Mouse (Mus musculus): Measurements from ENCODE around the gene Trim71.

Trim71 gene

DNA sequence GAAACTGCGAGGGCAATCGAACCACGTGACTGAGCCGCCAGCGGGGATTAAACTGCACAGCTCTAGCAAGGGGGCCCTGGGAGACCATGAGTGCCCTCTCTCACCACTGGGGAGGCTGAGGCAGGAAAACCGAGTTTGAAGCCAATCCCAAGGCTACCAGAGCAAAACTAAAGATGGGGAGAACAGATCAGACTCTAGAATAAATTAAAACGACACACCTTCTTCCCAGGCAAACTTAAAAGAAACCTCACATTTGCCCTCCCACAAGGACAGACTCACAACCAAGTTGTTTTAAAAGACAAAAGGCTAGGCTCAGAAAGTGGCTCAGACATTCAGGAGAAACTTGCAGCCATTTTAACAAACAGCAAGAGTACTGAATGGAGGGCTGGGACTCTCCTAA lies 7.1 kb downstream of the Trim71 start:
- no peak for DNase-seq (ENCODE audit: low read depth)

DNA sequence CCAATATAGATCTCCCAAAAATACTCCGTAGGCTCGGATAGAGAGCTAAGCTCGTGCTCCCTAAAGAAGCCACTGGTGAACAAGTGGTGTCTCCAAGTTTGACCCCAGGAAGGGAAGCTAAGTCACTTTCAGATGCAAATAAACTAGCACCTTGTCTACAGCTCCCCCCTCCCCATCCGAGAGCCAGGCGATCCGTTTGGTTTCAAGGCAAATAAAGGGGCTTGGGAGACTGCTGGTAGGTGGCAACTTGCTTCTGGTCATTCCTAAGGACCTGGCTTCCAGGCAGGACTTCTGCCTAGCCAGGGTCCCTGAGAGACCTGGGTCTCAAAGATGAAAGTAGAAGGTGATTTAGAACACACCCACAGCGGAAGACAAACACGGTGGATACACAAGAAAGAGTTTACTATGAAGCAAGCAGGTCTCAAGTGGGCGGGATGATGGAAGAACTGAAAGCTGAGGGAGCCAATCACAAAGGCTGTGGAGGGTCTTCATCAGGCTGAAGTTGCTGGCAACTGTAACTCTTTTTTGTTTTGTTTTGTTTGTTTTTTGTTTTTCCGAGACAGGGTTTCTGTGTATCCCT lies 7.8 kb downstream of the Trim71 start:
- DNase-seq (ENCODE audit: low read depth) = no peak

DNA sequence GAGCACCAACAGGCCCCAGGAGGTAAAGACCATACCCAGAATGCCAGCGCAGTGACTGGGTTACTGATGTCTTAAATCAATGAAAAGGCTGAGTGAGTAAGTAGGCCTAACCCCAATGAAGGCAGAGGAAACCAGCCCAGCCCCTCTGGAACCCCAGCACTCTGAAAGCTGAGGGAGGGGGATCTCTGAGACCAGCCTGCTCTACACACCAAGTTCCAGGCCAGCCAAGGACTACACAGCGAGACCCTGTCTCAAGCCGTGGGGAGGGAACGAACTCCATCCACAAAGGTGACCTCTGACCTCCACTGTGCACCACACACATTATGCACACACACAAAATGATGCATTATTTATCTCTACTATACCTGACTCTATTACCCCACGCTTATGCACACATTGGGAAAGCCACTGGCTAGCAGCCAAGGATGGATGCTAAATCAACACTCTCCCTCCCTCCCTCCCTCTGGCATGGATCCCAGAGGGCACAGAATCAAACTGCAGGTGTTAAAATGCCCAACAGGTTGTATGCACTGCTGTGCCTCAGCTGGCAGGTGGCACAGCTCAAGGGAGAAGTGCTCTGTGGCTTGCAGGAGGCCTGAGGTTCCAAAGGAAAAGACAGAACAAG lies 9.7 kb downstream of the Trim71 start:
- DNase-seq (ENCODE audit: low read depth) = peak; percentile 52

- DNase-seq (ENCODE audit: low read depth) = no peak
Observed at GRCm38 (mm10) chr9:114553828-114554227, 10.3 kb downstream of the Trim71 start.

- DNase-seq (ENCODE audit: low read depth) = no peak
Observed at GRCm38 (mm10) chr9:114550033-114550432, 14.1 kb downstream of the Trim71 start.

DNA sequence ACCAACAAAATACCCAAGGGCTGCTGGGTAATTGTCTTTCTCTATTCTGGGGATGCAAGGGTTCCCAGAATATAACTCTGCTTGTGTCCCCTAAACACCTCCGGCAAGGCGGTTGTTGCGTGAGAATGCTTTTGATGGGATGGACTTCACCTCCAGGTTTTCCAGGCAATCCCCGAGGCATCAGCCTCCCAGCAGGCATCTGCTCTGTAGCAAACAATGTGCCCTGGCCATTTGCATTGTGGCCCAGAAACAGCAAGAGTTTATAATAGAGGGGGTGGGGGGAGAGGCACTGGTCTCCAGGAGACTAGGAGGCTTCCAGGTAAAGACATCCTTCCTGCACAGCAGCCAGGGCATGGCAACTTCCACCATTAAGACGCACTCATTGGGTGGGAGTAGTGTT lies 15.1 kb downstream of the Trim71 start:
- DNase-seq (ENCODE audit: low read depth) = no peak

DNA sequence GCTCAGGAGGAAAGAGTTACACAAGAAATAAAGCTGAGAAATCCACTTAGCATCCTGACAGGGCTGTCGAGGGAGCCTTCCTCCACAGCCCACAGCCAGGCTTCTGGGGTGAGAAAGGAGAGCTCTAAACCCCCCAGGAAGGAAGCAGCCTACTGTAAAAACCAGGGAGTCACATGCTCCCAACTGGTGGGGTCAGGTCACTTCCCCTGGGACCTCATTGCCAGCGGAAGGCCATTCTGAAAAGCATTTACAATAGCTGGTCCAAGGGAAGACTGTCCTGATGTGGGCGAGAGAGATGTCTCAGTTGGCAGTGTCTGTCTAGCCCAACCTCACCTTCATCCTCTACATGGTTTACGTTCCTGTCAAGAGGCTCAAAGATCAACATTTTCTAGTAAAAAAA lies 15.7 kb downstream of the Trim71 start:
- no peak for DNase-seq (ENCODE audit: low read depth)

DNA sequence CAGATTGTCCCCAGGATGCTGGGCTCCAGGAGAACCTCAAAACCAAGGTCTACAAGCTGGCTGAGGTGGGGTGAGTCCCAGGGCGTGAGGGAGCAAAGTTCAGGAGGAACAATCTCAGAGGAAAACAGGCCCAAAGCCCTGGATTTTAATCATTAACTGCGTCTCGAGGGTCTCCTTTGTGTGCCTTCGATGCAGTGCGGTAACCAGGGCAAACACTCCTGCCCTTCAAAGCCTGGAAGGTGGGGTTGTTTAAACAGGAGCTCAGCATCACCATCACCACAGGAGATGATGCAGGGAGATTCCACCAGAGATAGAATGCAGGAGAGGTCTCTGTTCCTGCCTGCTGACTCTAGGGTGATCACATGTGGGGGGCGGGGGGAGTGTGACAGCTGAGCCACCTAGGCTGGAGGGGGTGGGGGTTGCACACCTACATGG lies 16.5 kb downstream of the Trim71 start:
- no peak for DNase-seq (ENCODE audit: low read depth)

DNA sequence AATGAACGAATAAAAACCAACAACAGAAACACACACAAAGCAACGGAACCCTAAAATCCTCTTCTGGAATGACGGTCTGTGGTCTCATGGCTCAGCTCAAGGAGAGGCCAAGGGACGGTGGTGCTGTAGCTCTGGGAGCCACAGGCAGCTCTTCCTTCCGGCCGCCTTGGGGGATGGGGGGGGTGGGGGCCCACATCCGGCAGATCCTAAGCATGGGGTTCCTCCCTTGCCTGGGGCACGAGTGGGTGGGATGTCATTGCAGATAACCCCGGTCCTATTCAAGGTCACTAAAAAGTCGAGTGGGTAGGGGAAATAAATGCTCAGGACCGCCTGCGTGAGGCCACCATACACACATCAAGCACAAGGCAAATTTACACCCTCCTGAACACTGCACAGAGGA lies 17.4 kb downstream of the Trim71 start:
- DNase-seq (ENCODE audit: low read depth) = no peak

- DNase-seq (ENCODE audit: low read depth) = no peak
Observed at GRCm38 (mm10) chr9:114544754-114545393, 19.3 kb downstream of the Trim71 start.

DNA sequence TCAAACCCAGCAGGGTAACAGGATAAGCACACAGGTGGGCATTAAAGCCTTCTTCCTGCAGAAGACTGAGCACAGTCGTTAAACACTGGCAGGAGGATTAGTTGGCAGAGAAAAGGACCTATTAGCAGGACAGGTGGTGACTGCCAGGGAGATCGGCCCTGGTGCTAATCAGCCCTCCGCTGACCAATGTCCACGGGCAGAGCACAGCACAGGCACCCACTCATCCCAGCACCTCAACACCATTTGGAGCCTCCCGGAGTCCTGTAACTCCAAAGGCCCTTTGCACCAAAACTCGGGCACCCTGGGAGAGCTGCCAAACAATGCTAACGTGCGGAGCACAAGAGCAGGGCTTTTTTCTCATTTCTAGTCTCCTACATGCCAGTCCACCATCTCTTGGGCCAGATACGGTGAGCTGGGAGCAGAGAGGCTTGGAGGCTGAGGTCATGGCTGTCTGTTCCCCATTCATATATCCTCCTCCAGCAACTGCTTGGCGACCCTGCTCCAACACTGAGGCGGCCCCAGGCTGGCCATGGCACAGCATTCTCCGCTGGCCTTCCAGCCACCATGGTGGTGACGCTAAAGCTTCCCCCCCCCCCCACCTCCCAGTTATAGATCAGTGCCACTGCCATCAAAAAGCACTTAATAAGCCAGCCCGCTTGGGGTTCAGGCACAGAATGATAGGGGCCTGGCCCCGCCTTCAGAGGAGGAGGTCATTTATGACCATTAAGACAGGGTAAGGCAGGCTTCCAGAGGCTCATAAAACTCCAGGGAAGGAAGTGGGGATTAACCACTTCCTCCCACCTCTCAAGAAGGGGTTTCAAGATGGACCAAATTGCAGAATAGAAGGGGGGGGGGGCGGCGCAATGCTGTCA lies 20.1 kb downstream of the Trim71 start:
- DNase-seq (ENCODE audit: low read depth) = no peak

DNA sequence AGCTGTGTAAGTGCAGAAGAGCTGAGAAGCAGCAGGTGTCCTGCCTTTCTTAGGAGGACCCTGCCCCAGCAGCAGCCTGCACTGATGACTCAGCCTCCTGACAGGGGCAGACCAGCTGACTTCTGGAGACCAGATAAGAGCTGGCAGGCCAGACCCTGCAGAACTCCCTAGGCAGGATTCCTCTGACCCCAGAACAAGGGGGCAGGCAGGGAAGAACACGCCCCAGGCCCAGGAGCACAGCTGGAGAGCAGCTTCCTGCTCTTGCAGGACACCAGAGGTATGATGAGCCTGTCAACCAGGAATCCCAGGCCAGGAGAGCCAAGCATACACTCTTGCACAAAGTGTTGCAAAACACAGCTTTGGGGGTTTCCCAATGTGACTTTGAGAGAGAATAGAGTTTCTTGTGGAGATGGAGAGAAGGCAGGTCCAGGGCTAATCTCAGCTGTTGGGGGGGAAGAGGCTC lies 22.9 kb downstream of the Trim71 start:
- DNase-seq (ENCODE audit: low read depth) = peak; percentile 73

- no peak for DNase-seq (ENCODE audit: low read depth)
Observed at GRCm38 (mm10) chr9:114538996-114539563, 25.1 kb downstream of the Trim71 start.

- peak; percentile 37 for DNase-seq (ENCODE audit: low read depth)
Observed at GRCm38 (mm10) chr9:114536628-114537027, 27.5 kb downstream of the Trim71 start.

- DNase-seq (ENCODE audit: low read depth) = no peak
Observed at GRCm38 (mm10) chr9:114534747-114535517, 29.2 kb downstream of the Trim71 start.

- DNase-seq (ENCODE audit: low read depth) = peak; percentile 18
Observed at GRCm38 (mm10) chr9:114533848-114534247, 30.3 kb downstream of the Trim71 start.

DNA sequence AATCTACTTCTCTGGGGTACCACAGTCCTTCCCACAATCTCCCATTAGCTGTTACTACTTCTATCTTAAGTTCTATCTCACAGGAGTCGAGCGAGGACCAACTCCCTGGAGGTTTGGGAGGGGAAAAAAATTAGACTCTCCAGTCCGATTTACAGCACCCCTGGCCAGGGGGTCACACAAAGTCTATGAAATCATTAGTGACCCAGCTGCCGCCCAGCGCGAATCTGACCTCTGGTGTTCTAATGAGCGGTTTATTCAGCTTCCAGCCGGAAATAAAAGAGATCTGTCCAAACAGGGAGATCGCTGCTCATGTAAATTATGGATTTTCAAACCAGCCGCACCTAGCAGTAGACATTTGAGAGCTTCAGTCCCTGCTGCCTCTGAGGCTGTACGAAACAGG lies 32.9 kb downstream of the Trim71 start:
- DNase-seq (ENCODE audit: low read depth) = no peak

DNA sequence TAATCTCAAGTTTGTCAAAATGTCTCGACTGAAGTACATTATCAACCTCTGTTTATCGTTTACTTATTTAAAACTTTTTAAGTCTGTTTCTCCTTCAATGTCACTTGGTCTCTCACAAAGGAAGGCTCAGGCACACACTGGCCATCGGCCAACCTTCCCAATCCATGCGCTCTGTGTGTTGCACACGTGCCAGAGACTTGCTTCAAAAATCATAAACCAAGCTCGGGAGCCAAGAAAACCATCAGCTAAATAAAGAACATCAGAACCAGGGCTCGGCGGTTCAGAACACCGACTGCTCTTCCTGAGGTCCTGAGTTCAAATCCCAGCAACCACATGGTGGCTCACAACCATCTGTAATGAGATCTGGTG lies 35.5 kb downstream of the Trim71 start:
- DNase-seq (ENCODE audit: low read depth) = peak; percentile 46

DNA sequence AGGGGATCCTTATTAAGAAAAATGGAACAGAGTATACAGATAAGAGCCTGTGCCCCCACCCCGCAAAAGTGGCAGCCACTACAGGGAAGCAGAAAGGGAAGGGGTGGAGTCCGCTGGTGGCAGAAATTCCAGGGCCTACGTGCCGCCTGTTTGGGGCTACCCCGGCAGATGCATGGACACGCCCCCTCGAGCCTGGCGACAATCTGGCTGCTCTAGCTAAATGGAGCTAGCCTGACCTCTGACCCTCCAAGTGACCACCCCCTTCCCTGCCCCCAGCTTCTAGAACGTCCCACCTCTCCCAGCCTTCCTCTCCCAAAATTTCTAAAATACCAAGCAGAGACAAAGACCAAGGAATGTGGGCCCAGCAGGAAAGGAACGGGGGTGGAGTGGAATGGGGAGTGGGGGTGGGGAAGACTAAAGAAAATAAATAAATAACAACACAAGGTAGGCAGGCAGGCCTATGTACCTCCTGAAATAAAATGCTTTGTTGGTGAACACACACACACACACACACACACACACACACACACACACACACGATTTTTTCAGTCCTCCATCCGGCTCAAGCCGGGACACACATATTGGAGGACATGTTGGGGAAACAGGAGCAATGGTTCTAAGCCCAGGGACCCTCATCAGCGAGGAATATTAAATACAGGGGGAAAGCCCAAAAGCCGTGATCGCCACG lies 36.0 kb downstream of the Trim71 start:
- DNase-seq (ENCODE audit: low read depth) = peak; percentile 59

- DNase-seq (ENCODE audit: low read depth) = peak; percentile 89
Observed at GRCm38 (mm10) chr9:114527085-114527484, 37.1 kb downstream of the Trim71 start.

- peak; percentile 76 for DNase-seq (ENCODE audit: low read depth)
Observed at GRCm38 (mm10) chr9:114526581-114526980, 37.6 kb downstream of the Trim71 start.
